Mouse (Mus musculus) midbrain, postnatal 0 days (tissue): Measurements from ENCODE around the gene Gm19345. TPM values are rescaled to one million over a fixed set of nuclear protein-coding genes. Genes with fewer than 3 reads are reported as not detected.
A peak's percentile ranks its signal among the peaks of the same experiment; 100 is the strongest.

Experiments used
- ATAC-seq: fragments of 200-750 bp; cut with Nextera tagmentation; 2 replicates; pipeline ENCODE4 v1.8.0; 2017; ENCODE audit warnings: moderate number of reproducible peaks, mild to moderate bottlenecking, moderate TSS enrichment, moderate library complexity; ENCODE audit not compliant: low FRiP score
- DNase-seq: peaks from one replicate; pipeline ENCODE4 v3.0.0-alpha.2; 2015; ENCODE audit warnings: low spot score
- H3K27ac ChIP-seq: fragments of 300-500 bp; sonication (generic); 2 replicates; pipeline ENCODE4 v1.5.1; 2014; ENCODE audit warnings: low read depth, mild to moderate bottlenecking, low read length, mixed read lengths
- H3K27me3 ChIP-seq: fragments of 300-500 bp; sonication (generic); 2 replicates; pipeline ENCODE4 v1.6.1; 2014; ENCODE audit warnings: low read length, control low read depth, mixed read lengths; ENCODE audit not compliant: insufficient read depth
- H3K36me3 ChIP-seq: fragments of 300-500 bp; sonication (generic); 2 replicates; pipeline ENCODE4 v1.6.1; 2014; ENCODE audit warnings: low read length, control low read depth, mixed read lengths; ENCODE audit not compliant: insufficient read depth
- H3K4me1 ChIP-seq: fragments of 300-500 bp; sonication (generic); 2 replicates; pipeline ENCODE4 v1.6.1; 2014; ENCODE audit warnings: mild to moderate bottlenecking, control low read depth, antibody characterized with exemption, low read length, mixed read lengths; ENCODE audit not compliant: insufficient read depth
- H3K4me2 ChIP-seq: fragments of 300-500 bp; sonication (generic); 2 replicates; pipeline ENCODE4 v1.6.1; 2014; ENCODE audit warnings: low read depth, mild to moderate bottlenecking, low read length, mixed read lengths; ENCODE audit not compliant: poor library complexity, severe bottlenecking
- H3K4me3 ChIP-seq: fragments of 300-500 bp; sonication (generic); 2 replicates; pipeline ENCODE4 v1.5.1; 2014; ENCODE audit warnings: low read depth, mild to moderate bottlenecking, low read length, moderate library complexity
- H3K9ac ChIP-seq: fragments of 300-500 bp; sonication (generic); replicated peaks from 2 replicates; pipeline ENCODE4 v1.6.1; 2014; ENCODE audit warnings: mild to moderate bottlenecking, low read length, moderate library complexity, mixed read lengths; ENCODE audit not compliant: poor library complexity, severe bottlenecking
- H3K9me3 ChIP-seq: fragments of 300-500 bp; sonication (generic); 2 replicates; pipeline ENCODE4 v1.6.1; 2016; ENCODE audit warnings: low read length, control low read depth
- CTCF ChIP-seq: IDR thresholded peaks from 2 replicates; pipeline ENCODE4 v1.5.1; 2016; ENCODE audit warnings: antibody characterized with exemption, mild to moderate bottlenecking
- WGBS: fragments of 180-500 bp; shearing (Covaris S2); extraction: QIAGEN DNeasy Blood & Tissue Kit; methylation state at CpG from one replicate; pipeline ENCODE4 v1.1.7; 2014; 5-methylcytosine and 5-hydroxymethylcytosine counted together
- polyA plus RNA-seq: library from polyadenylated mRNA; unstranded; fragments of >200 nt; fragmentation: Nextera tagmentation; extraction: Ambion mirVana; gene quantifications from 2 replicates; pipeline ENCODE4 v1.2.1, GENCODE M21; 2015
- total RNA-seq: library from RNA; depleted of rRNA; stranded (reverse); fragments of >200 nt; gene quantifications from 2 replicates; pipeline ENCODE4 v1.2.3, GENCODE M21; 2014; rRNA removed

Gene Gm19345
- total RNA-seq (31.6 and 44.4 TPM in 2 replicates), polyA plus RNA-seq (21.6 and 25.8 TPM in 2 replicates)

- DNase-seq (peak; percentile 60), ATAC-seq (peak; percentile 86)
- peak within 1 kb of the TSS; percentile 44 for H3K4me3 ChIP-seq
- 2% methylated on average over 33 of the region's 33 CpGs for WGBS
- TF ChIP-seq CTCF = no peak
- H3K36me3 ChIP-seq = no peaks in the 10 kb centered on the region
- peak within 1 kb of the TSS; percentile 49 for H3K4me2 ChIP-seq
- H3K9ac ChIP-seq = peak within 1 kb of the TSS; percentile 75
- H3K27ac ChIP-seq = peak within 1 kb of the TSS; percentile 76
- no peaks in the 10 kb centered on the region for H3K4me1 ChIP-seq
- no peaks in the 10 kb centered on the region for H3K9me3 ChIP-seq
- peaks cover 4% of the 10 kb centered on the region for H3K27me3 ChIP-seq
These were observed at the start of gene Gm19345 for GRCm38 (mm10) chr7:19851858-19852570. Gene Gm19345 (plus strand): TSS chr7:19852003.

- Histone ChIP-seq H3K9ac (no peak overlapping the region), H3K27ac (no peak overlapping the region), H3K4me2 (no peak overlapping the region), H3K4me1 (no peaks in the 10 kb centered on the region), H3K27me3 (no peaks in the 10 kb centered on the region), H3K36me3 (no peaks in the 10 kb centered on the region), H3K9me3 (no peaks in the 10 kb centered on the region), H3K4me3 (no peak overlapping the region)
- ATAC-seq = no peak
- peak; percentile 91 for TF ChIP-seq CTCF
- peak; percentile 55 for DNase-seq
- 18% methylated on average over 7 of the region's 7 CpGs for WGBS
These were observed 48.8 kb upstream of the Gm19345 start for GRCm38 (mm10) chr7:19802995-19803394.

- Histone ChIP-seq H3K4me3 (no peak overlapping the region), H3K27me3 (peaks cover 25% of the 10 kb centered on the region), H3K4me2 (no peak overlapping the region), H3K4me1 (peaks cover 10% of the 10 kb centered on the region; the same call in 1 of the 2 replicates), H3K9ac (no peak overlapping the region), H3K36me3 (no peaks in the 10 kb centered on the region), H3K9me3 (no peaks in the 10 kb centered on the region), H3K27ac (no peak overlapping the region)
- DNase-seq = no peak
- no peak for TF ChIP-seq CTCF
- 87% methylated on average over 8 of the region's 8 CpGs for WGBS
- ATAC-seq = no peak
These were observed 45.3 kb upstream of the Gm19345 start for GRCm38 (mm10) chr7:19806356-19806969.

- Histone ChIP-seq H3K4me3 (peak overlapping the region; percentile 33), H3K4me1 (peaks cover 10% of the 10 kb centered on the region; the same call in 1 of the 2 replicates), H3K36me3 (no peaks in the 10 kb centered on the region), H3K27me3 (peaks cover 32% of the 10 kb centered on the region), H3K4me2 (peak overlapping the region; percentile 54), H3K9ac (peak overlapping the region; percentile 15), H3K9me3 (no peaks in the 10 kb centered on the region), H3K27ac (no peak overlapping the region)
- 2% methylated on average over 27 of the region's 27 CpGs for WGBS
- DNase-seq = peak; percentile 44
- ATAC-seq = peak; percentile 81
- TF ChIP-seq CTCF = no peak
These were observed 42.4 kb upstream of the Gm19345 start for GRCm38 (mm10) chr7:19809369-19809768.

GRCm38 (mm10) chr7:19811114-19811513 lies 40.7 kb upstream of the Gm19345 start:
- ATAC-seq (no peak), DNase-seq (peak; percentile 29)
- 6% methylated on average over 22 of the region's 22 CpGs for WGBS
- H3K9me3 ChIP-seq = no peaks in the 10 kb centered on the region
- H3K27me3 ChIP-seq = peaks cover 32% of the 10 kb centered on the region
- peak overlapping the region; percentile 56 for H3K4me2 ChIP-seq
- no peaks in the 10 kb centered on the region for H3K36me3 ChIP-seq
- H3K4me1 ChIP-seq = peaks cover 10% of the 10 kb centered on the region; the same call in 1 of the 2 replicates
- H3K4me3 ChIP-seq = peak overlapping the region; percentile 28
- no peak overlapping the region for H3K9ac ChIP-seq
- no peak overlapping the region for H3K27ac ChIP-seq
- TF ChIP-seq CTCF = no peak

- no peaks in the 10 kb centered on the region for H3K9me3 ChIP-seq
- no peak overlapping the region for H3K9ac ChIP-seq
- peaks cover 16% of the 10 kb centered on the region; the same call in 1 of the 2 replicates for H3K4me1 ChIP-seq
- no peak overlapping the region for H3K27ac ChIP-seq
- TF ChIP-seq CTCF = no peak
- ATAC-seq = no peak
- H3K4me2 ChIP-seq = no peak overlapping the region
- no peak overlapping the region for H3K4me3 ChIP-seq
- DNase-seq = no peak
- H3K36me3 ChIP-seq = no peaks in the 10 kb centered on the region
- WGBS = 92% methylated on average over 4 of the region's 4 CpGs
- H3K27me3 ChIP-seq = peaks cover 32% of the 10 kb centered on the region
These were observed 38.6 kb upstream of the Gm19345 start for GRCm38 (mm10) chr7:19813161-19813560.
